In genomic region chr11:31883671-31884070, GRCm38 (mm10) we compare ENCODE assay signal across 29 mouse cellular contexts. TPM values are rescaled to one million over a fixed set of nuclear protein-coding genes. Genes with fewer than 3 reads are reported as not detected.
DNase-seq lines count a peak whose midpoint lies in the region; ATAC-seq and TF ChIP-seq lines count a peak whose summit lies in the region.
"Had no signal": no experiment of that assay in that cellular context is flagged by ENCODE, and none has a peak within 500 bp of the region (broad histone marks: within the 10 kb centered on the region; RNA-seq: fewer than 3 reads in every experiment).

No protein-coding gene starts in this region.

- peak overlapping the region in 1 of 2 experiments; percentile 53; a peak in 2 of 4 replicates for H3K27ac ChIP-seq in heart, embryonic 14.5 days (replicated peaks in 1 of 2; ENCODE audit: control insufficient read depth in 1 of 2, insufficient read depth in 1 of 2, low read depth in 2 of 2, low read length in 2 of 2)
- no peak overlapping the region for H3K27ac ChIP-seq in liver, embryonic 14.5 days
- H3K27ac ChIP-seq in midbrain, embryonic 16.5 days (ENCODE audit: low read length): no peak overlapping the region
- H3K27ac ChIP-seq: embryonic facial prominence, embryonic 15.5 days; forebrain, embryonic 10.5 days; hindbrain, embryonic 12.5 days; kidney, embryonic 15.5 days; left cerebral cortex, adult 2 months; macrophage; midbrain, embryonic 15.5 days; neural tube, embryonic 13.5 days; stomach, embryonic 15.5 days had no signal

- H3K4me2 ChIP-seq in heart, embryonic 14.5 days (ENCODE audit: low read length): no peak overlapping the region
- no peak overlapping the region; the same call in none of the 2 replicates for H3K4me2 ChIP-seq in liver, embryonic 14.5 days (ENCODE audit: low read depth)
- no peak overlapping the region for H3K4me2 ChIP-seq in midbrain, embryonic 16.5 days (ENCODE audit: low read length)
- H3K4me2 ChIP-seq: embryonic facial prominence, embryonic 15.5 days; hindbrain, embryonic 12.5 days; kidney, embryonic 15.5 days; midbrain, embryonic 15.5 days; neural tube, embryonic 13.5 days; stomach, embryonic 15.5 days had no signal

- H3K4me3 ChIP-seq in heart, embryonic 14.5 days (ENCODE audit: control insufficient read depth in 1 of 2, insufficient read depth in 1 of 2, low read depth in 1 of 2, low read length in 2 of 2): no peak overlapping the region
- peak overlapping the region; percentile 70 for H3K4me3 ChIP-seq in megakaryocyte, embryonic 14.5 days (replicated peaks)
- H3K4me3 ChIP-seq in liver, embryonic 14.5 days (ENCODE audit: insufficient read depth in 1 of 2, low read depth in 2 of 2, low read length in 2 of 2): no peak overlapping the region
- no peak overlapping the region for H3K4me3 ChIP-seq in midbrain, embryonic 16.5 days (ENCODE audit: low read depth, low read length)
- H3K4me3 ChIP-seq: embryonic facial prominence, embryonic 15.5 days; forebrain, embryonic 10.5 days; hindbrain, embryonic 12.5 days; kidney, embryonic 15.5 days; left cerebral cortex, adult 2 months; midbrain, embryonic 15.5 days; myocyte; neural tube, embryonic 13.5 days; stomach, embryonic 15.5 days had no signal

- peaks cover 0 to 31% of the 10 kb centered on the region in 2 experiments; a peak in 3 of 4 replicates for H3K4me1 ChIP-seq in heart, embryonic 14.5 days (ENCODE audit: control insufficient read depth in 2 of 2, insufficient read depth in 2 of 2, low read length in 2 of 2)
- peaks cover 67% of the 10 kb centered on the region for H3K4me1 ChIP-seq in megakaryocyte, embryonic 14.5 days
- peaks cover 15 to 22% of the 10 kb centered on the region in 2 experiments for H3K4me1 ChIP-seq in liver, embryonic 14.5 days (replicated peaks; ENCODE audit: control insufficient read depth in 2 of 2, insufficient read depth in 2 of 2, low read length in 1 of 2)
- peaks cover 27% of the 10 kb centered on the region for H3K4me1 ChIP-seq in midbrain, embryonic 16.5 days (ENCODE audit: control insufficient read depth, insufficient read depth, low read length)
- H3K4me1 ChIP-seq: embryonic facial prominence, embryonic 15.5 days; forebrain, embryonic 10.5 days; stomach, embryonic 15.5 days had no signal

- H3K9me3 ChIP-seq in heart, embryonic 14.5 days (ENCODE audit: control insufficient read depth, low read length): no peaks in the 10 kb centered on the region
- H3K9me3 ChIP-seq in megakaryocyte, embryonic 14.5 days: no peaks in the 10 kb centered on the region
- H3K9me3 ChIP-seq in liver, embryonic 14.5 days (ENCODE audit: control insufficient read depth, low read length): no peaks in the 10 kb centered on the region
- no peaks in the 10 kb centered on the region for H3K9me3 ChIP-seq in midbrain, embryonic 16.5 days (replicated peaks; ENCODE audit: control insufficient read depth, low read length, poor library complexity, severe bottlenecking)
- H3K9me3 ChIP-seq: embryonic facial prominence, embryonic 15.5 days; forebrain, embryonic 10.5 days; G1E; hindbrain, embryonic 12.5 days; kidney, embryonic 15.5 days; midbrain, embryonic 15.5 days; neural tube, embryonic 13.5 days; stomach, embryonic 15.5 days had no signal

- H3K27me3 ChIP-seq in heart, embryonic 14.5 days (ENCODE audit: control insufficient read depth, insufficient read depth, low read length): no peaks in the 10 kb centered on the region
- no peaks in the 10 kb centered on the region for H3K27me3 ChIP-seq in megakaryocyte, embryonic 14.5 days (replicated peaks)
- no peaks in the 10 kb centered on the region for H3K27me3 ChIP-seq in liver, embryonic 14.5 days (ENCODE audit: control insufficient read depth, insufficient read depth, low read length)
- no peaks in the 10 kb centered on the region for H3K27me3 ChIP-seq in midbrain, embryonic 16.5 days (ENCODE audit: control insufficient read depth, insufficient read depth, low read depth, low read length)
- H3K27me3 ChIP-seq: CH12.LX; embryonic facial prominence, embryonic 15.5 days; hindbrain, embryonic 12.5 days; kidney, embryonic 15.5 days; midbrain, embryonic 15.5 days; neural tube, embryonic 13.5 days; stomach, embryonic 15.5 days had no signal

- ATAC-seq in heart, embryonic 14.5 days (ENCODE audit: insufficient number of reproducible peaks, insufficient read depth, low FRiP score, low read depth): no peak
- no peak for ATAC-seq in megakaryocyte, adult 5-6 weeks (ENCODE audit: poor library complexity, severe bottlenecking)
- peak; percentile 70 for ATAC-seq in liver, embryonic 14.5 days (ENCODE audit: insufficient read depth)
- ATAC-seq in midbrain, embryonic 16.5 days: no peak
- ATAC-seq: forebrain, postnatal 0 days; intestine, postnatal 0 days; lung, postnatal 0 days; midbrain, embryonic 15.5 days had no signal

- WGBS in heart, embryonic 14.5 days: 27% methylated on average over 1 of the region's 1 CpGs
- WGBS in liver, embryonic 14.5 days (ENCODE audit: insufficient replicate concordance): 48% methylated on average over 1 of the region's 1 CpGs
- WGBS in midbrain, embryonic 16.5 days: 88% methylated on average over 1 of the region's 1 CpGs

- H3K9ac ChIP-seq in heart, embryonic 14.5 days (ENCODE audit: low read length): peak overlapping the region; percentile 41; the same call in 1 of the 2 replicates
- no peak overlapping the region for H3K9ac ChIP-seq in liver, embryonic 14.5 days (replicated peaks)
- no peak overlapping the region for H3K9ac ChIP-seq in midbrain, embryonic 16.5 days (ENCODE audit: low read depth, low read length)
- H3K9ac ChIP-seq: embryonic facial prominence, embryonic 15.5 days; forebrain, postnatal 0 days; hindbrain, embryonic 12.5 days; kidney, embryonic 15.5 days; midbrain, embryonic 15.5 days; neural tube, embryonic 13.5 days; stomach, embryonic 15.5 days had no signal

- TF ChIP-seq EP300 in liver, embryonic 14.5 days (IDR thresholded peaks at IDR 0.05; ENCODE audit: low read depth): peak; percentile 78

- TF ChIP-seq CTCF in liver, embryonic 14.5 days (IDR thresholded peaks at IDR 0.05; ENCODE audit: low read depth): no peak

- no peak for DNase-seq in heart, adult 8-10 months (ENCODE audit: low spot score)
- no peak for DNase-seq in liver, embryonic 14.5 days (ENCODE audit: low read depth in 3 of 3, low spot score in 3 of 3)
- DNase-seq in thymus, postnatal 10 days (ENCODE audit: low spot score in 2 of 2): no peak
- DNase-seq: adrenal gland, adult 2 months; B cell, adult 2 months; cerebellum, adult 11 months; cerebellum, adult 9-11 months; forebrain, postnatal 0 days; heart, postnatal 10 days; kidney, postnatal 4 days; thymus, postnatal 36 days had no signal

- 0 out of 2 replicates have a peak, but pooled peaks cover 2% of the 10 kb centered on the region for H3K36me3 ChIP-seq in heart, embryonic 14.5 days (ENCODE audit: control insufficient read depth, insufficient read depth, low read length)
- H3K36me3 ChIP-seq in megakaryocyte, embryonic 14.5 days (replicated peaks; ENCODE audit: low read length): peaks cover 93% of the 10 kb centered on the region
- H3K36me3 ChIP-seq in liver, embryonic 14.5 days (replicated peaks; ENCODE audit: control insufficient read depth, insufficient read depth, low read depth): peaks cover 69% of the 10 kb centered on the region
- H3K36me3 ChIP-seq in midbrain, embryonic 16.5 days (ENCODE audit: control insufficient read depth, insufficient read depth, low read length): no peaks in the 10 kb centered on the region
- H3K36me3 ChIP-seq: embryonic facial prominence, embryonic 15.5 days; forebrain, embryonic 10.5 days; hindbrain, embryonic 12.5 days; kidney, embryonic 15.5 days; midbrain, embryonic 15.5 days; neural tube, embryonic 13.5 days; stomach, embryonic 15.5 days had no signal

RNA-seq across cellular contexts. Expression of gene Cpeb4, which starts 11.7 kb away (rescaled TPM):
- 14.8 and 15.4 TPM in 2 replicates for polyA plus RNA-seq in heart, embryonic 14.5 days (2014; fragmentation: Nextera tagmentation; extraction: Ambion mirVana)
- 100 to 1,000 TPM in 1 of 4 experiments, 10 to 100 TPM in 3; 71.7 to 102 (median 85.1) TPM for total RNA-seq in heart, adult 8-10 months (2022)
- polyA plus RNA-seq in megakaryocyte, embryonic 14.5 days (2012; ENCODE audit: insufficient read depth, low replicate concordance): 3.9 and 4.8 TPM in 2 replicates
- total RNA-seq in megakaryocyte, adult 5-6 weeks (2015): 25.3 and 27.1 TPM in 2 replicates
- 17.7 and 22.8 TPM in 2 replicates for total RNA-seq in megakaryocyte, adult 5-6 weeks (2017)
- 21.5 and 25.1 TPM in 2 replicates for polyA plus RNA-seq in liver, embryonic 14.5 days (2012; rRNA removed)
- polyA plus RNA-seq in liver, embryonic 14.5 days (2014; fragmentation: Nextera tagmentation; extraction: Ambion mirVana): 28.7 and 29.4 TPM in 2 replicates
- 20.1 and 21.3 TPM in 2 replicates for polyA plus RNA-seq in midbrain, embryonic 16.5 days (2015; fragmentation: Nextera tagmentation; extraction: Ambion mirVana)
